Mouse (Mus musculus) retina, postnatal 7 days (tissue): ENCODE measurements around the gene Cldn5.

Experiments
- DNase-seq: peaks from one replicate; pipeline ENCODE4 v3.0.0-alpha.2; 2012; ENCODE audit warnings: low read depth, low spot score

Cldn5 gene

GRCm38 (mm10) chr16:18785485-18785884, 8.8 kb downstream of the Cldn5 start:
- DNase-seq, result no peak

- DNase-seq, result no peak
These were observed 10.0 kb downstream of the Cldn5 start for GRCm38 (mm10) chr16:18786652-18787051.

GRCm38 (mm10) chr16:18788627-18789406, 12.2 kb downstream of the Cldn5 start:
- no peak for DNase-seq

DNA sequence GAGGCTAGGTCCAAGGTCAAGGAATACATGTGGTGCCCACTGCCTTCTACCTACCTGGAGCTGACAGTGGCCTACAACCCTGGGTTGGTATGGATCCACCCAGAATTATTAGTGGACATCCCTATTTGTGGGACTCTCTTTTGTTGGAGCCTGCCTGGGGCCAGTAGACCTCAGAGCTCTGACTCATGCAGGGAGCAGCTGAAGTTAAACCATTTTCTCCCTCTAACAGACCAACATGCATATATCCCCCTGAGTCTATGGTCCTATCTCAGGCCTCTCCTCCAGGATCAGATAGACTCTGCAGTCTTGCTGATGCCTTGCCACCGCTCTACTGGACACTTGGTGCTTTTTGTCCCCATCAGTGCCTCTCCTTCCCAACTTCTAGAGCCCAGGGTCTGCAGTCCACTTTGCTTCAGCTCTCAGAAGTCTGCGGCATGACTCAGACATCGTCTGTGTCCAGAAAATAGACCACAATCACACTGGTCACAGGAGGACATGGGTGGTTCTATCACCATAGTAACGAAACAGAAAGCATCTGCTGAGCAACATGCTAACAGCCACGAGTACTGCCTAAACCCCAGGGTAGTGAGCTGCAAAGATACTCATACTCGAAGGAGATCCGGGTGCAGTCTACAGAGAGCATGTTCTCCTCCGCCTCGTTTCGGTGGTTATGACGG, 18.7 kb downstream of the Cldn5 start:
- no peak for DNase-seq

DNA sequence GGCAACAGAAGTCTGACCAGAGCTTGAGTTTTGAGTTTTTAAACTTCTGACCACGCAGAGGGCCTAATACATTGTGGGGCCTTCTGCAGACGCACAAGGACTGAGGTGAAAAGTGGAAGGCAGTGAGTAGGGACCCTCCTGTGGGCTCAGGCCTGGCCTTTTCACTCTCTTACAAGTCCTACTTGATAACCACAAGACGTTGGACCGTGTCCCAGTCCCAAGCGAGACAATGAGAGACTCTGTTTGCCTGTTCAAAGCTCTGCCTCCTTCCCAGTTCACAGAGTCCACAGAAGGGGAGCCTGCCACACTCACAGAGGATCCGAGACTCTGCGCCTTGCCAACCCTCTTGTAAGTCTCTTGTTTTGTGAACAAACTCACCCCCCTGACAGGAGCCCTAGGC, 20.0 kb downstream of the Cldn5 start:
- no peak for DNase-seq

DNA sequence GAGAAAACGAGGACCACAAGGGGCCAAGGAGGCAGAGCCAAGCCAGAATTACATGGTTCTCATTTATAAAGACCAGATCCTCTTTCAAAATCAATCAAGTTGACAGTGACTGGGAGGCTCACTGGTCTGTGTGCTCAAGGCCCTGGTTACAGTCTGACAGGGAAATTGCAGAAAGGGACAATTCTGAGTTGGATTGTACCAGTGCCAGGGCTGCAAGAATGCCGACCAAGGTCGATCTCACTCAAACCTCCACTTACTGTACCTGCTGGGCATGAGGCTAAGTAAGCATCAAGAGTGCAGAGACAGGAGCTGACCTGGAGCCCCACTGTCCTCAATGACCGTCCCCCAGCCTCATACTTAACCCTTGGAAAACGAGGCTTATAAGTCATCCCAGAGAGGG, 21.5 kb downstream of the Cldn5 start:
- no peak for DNase-seq

DNA sequence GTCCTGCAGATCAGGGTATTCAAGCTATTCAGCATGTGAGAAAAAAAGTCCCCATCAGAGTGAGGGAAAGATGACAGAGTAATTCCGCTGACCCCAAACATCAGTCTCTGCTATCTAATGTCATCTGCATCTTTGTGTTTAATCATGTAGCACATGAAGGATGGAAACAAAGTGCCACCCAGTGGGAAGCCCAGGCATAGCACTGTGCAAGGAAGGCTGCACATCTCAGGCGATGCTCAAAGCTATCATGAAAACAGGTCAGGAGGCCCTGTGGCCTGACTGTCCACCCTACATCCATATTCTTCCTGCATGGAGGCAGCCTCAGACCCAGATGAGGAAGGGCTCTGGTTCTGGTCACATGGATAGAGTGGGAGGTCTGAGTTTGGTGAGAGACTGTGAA, 22.2 kb downstream of the Cldn5 start:
- DNase-seq, result peak; percentile 50

DNA sequence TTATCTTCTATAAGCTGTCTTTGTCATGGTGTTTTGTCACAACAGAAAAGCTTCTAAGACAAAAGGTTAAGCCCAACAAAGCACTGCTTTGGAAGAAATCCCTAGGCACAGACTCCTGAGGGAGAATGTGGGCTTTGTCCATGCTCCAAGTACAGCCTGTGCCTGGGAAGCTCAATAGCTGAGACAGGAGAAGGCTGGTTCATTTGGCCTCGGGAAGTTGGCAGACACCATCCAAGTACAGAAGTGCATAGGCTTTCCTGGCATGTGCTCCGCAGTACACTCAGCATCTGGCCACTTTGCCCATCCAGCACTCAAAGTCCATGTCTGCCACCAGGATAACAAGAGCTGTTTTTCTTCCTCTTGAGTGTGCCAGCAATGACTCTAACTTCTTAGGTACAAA, 29.1 kb downstream of the Cldn5 start:
- DNase-seq, result no peak

- DNase-seq, result no peak
These were observed 32.4 kb downstream of the Cldn5 start for GRCm38 (mm10) chr16:18809001-18809400.

DNA sequence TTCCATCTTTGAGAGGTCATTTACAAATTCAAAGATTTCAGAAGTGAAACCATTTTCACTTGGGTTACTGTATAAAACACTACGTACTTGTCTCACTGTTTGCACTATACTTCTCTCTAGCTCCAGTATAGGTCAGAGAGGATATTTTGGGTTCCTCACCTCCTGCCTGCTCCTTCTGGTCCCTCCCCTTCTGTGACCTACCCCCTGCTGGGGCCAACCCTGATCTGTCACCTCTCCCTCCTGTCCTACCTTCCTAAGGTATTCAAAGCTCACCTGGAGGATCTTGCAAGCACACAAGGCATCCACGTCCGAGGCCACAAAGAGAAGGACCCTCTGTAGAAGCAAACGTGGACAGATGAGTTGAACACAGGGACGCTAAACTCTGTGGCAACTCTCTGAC, 34.4 kb downstream of the Cldn5 start:
- DNase-seq, result no peak

- DNase-seq, result peak; percentile 82
These were observed 35.1 kb downstream of the Cldn5 start, which contains the start of the genes Ufd1 and Cdc45 for GRCm38 (mm10) chr16:18811468-18812384. Gene Ufd1 (plus strand): TSS chr16:18811779. Gene Cdc45 (minus strand): TSS chr16:18811987.

DNA sequence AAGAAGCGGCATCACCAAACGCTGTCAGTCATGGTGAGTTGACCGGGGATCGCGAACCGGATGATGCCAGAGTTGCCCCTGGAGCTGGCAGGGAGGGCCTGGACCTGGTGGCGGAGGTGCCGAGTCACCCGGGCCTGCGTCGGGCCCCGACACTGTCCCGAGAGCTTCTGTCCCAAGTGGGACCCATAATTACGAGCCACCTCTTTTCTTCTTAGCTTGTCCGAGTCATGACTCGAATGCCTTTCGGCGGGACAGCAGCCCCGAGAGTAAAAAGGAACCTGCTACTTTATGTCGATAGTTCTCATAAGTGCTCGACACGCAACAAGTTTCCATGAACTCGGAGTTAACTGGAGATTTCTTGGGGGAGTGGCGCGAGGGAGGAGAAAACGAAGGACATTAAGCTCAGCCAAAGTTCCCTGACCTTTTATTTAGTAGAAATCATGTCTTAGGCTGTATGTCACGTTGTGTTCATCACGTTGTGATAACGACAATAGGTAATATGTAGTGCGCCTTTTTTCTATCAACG, 35.8 kb downstream of the Cldn5 start:
- no peak for DNase-seq

DNA sequence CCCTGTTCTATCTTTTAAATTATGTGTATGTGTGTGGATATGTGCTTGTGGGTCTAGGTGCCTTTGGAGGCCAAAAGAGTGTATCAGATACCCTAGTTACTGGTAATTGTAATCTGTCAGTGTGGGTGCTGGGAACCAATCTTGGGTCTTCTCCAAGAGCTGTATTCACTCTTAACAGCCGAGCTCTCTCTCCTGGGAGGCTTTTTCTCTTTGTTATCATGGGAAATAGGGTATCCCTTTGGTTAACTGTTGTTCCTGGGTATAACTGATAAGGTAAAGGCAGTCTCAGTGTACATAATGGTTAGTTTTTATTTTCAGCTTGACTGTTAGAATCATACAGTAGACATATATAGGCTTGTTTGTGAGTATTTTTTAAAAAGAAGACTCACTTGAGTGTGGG, 45.7 kb downstream of the Cldn5 start:
- no peak for DNase-seq

DNA sequence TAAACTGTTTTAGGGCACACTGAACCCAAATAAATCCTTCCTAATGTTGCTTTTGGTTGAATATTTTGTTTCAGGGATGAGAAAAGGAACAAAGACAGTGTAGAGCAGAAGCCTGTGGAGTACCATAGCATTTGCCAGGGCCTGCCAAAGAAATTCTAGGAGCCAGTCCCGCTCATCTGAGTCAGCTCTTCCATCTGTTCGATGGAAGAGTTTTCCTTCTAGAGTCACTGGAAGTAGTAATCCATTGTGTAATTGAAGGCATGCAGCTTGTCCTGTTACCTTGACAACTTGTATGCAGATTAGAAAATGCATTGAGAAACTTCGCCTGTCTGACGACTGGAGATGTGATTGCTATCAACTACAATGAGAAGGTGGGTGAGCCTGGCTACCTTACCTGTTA, 46.3 kb downstream of the Cldn5 start:
- DNase-seq, result no peak
